Mouse (Mus musculus): Measurements from ENCODE around the gene Trim44. TPM values are rescaled to one million over a fixed set of nuclear protein-coding genes. Genes with fewer than 3 reads are reported as not detected.

The Trim44 gene
- polyA plus RNA-seq, 1 experiment, result 117 TPM

- TF ChIP-seq CTCF (IDR thresholded peaks at IDR 0.05; ENCODE audit: extremely low read depth, insufficient read depth, low read length) (no peak), POLR2A (IDR thresholded peaks at IDR 0.05; ENCODE audit: extremely low read depth, insufficient read depth, low read length) (no peak)
- Histone ChIP-seq H3K27ac (ENCODE audit: insufficient read depth, low read length) (no peak overlapping the region), H3K4me3 (ENCODE audit: insufficient read depth, low read length) (no peak overlapping the region), H3K4me1 (ENCODE audit: control insufficient read depth, insufficient read depth, low read length) (peaks cover 10% of the 10 kb centered on the region; the same call in 1 of the 2 replicates)
Observed at GRCm38 (mm10) chr2:102385328-102385902, 22.2 kb downstream of the Trim44 start.

GRCm38 (mm10) chr2:102384496-102384895 is 23.1 kb downstream of the Trim44 start:
- no peak overlapping the region for H3K4me3 ChIP-seq (ENCODE audit: insufficient read depth, low read length)
- no peak overlapping the region for H3K27ac ChIP-seq (ENCODE audit: insufficient read depth, low read length)
- H3K4me1 ChIP-seq (ENCODE audit: control insufficient read depth, insufficient read depth, low read length), result peaks cover 10% of the 10 kb centered on the region; the same call in 1 of the 2 replicates
- TF ChIP-seq POLR2A (IDR thresholded peaks at IDR 0.05; ENCODE audit: extremely low read depth, insufficient read depth, low read length) (no peak), CTCF (IDR thresholded peaks at IDR 0.05; ENCODE audit: extremely low read depth, insufficient read depth, low read length) (no peak)

- TF ChIP-seq CTCF (IDR thresholded peaks at IDR 0.05; ENCODE audit: extremely low read depth, insufficient read depth, low read length), result no peak
- TF ChIP-seq POLR2A (IDR thresholded peaks at IDR 0.05; ENCODE audit: extremely low read depth, insufficient read depth, low read length), result no peak
- Histone ChIP-seq H3K4me3 (ENCODE audit: insufficient read depth, low read length) (no peak overlapping the region), H3K27ac (ENCODE audit: insufficient read depth, low read length) (no peak overlapping the region; the same call in 1 of the 2 replicates), H3K4me1 (ENCODE audit: control insufficient read depth, insufficient read depth, low read length) (peaks cover 10% of the 10 kb centered on the region; the same call in 1 of the 2 replicates)
Observed at GRCm38 (mm10) chr2:102384057-102384456, 23.6 kb downstream of the Trim44 start.

- TF ChIP-seq CTCF (IDR thresholded peaks at IDR 0.05; ENCODE audit: extremely low read depth, insufficient read depth, low read length), result no peak
- TF ChIP-seq POLR2A (IDR thresholded peaks at IDR 0.05; ENCODE audit: extremely low read depth, insufficient read depth, low read length), result no peak
- H3K27ac ChIP-seq (ENCODE audit: insufficient read depth, low read length), result peak overlapping the region; percentile 56; the same call in 1 of the 2 replicates
- peaks cover 11% of the 10 kb centered on the region; the same call in 1 of the 2 replicates for H3K4me1 ChIP-seq (ENCODE audit: control insufficient read depth, insufficient read depth, low read length)
- no peak overlapping the region for H3K4me3 ChIP-seq (ENCODE audit: insufficient read depth, low read length)
Observed at GRCm38 (mm10) chr2:102383069-102383834, 24.4 kb downstream of the Trim44 start.

DNA sequence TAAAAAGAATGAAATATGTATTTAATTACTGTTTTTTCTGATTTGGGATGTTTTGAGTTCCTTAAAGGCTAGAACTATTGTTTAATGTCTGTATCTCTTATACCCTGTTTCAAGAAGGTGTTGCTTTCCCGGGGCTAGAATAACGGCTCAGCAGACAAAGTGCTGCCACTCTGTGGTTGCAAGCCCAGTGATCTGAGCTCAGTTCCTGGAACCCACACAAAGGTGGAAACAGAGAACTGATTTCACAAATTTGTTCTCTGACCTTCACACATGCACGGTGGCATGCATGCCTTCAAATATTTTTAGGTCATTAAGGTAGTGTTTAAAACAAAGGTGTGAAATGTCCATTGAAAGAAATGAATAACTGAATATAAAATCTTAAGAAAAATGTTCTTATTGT is 25.1 kb downstream of the Trim44 start:
- TF ChIP-seq POLR2A (IDR thresholded peaks at IDR 0.05; ENCODE audit: extremely low read depth, insufficient read depth, low read length), result no peak
- TF ChIP-seq CTCF (IDR thresholded peaks at IDR 0.05; ENCODE audit: extremely low read depth, insufficient read depth, low read length), result 0 out of 2 replicates have a peak, but pooled peaks have one; percentile 9
- Histone ChIP-seq H3K4me3 (ENCODE audit: insufficient read depth, low read length) (no peak overlapping the region), H3K4me1 (ENCODE audit: control insufficient read depth, insufficient read depth, low read length) (peaks cover 11% of the 10 kb centered on the region; the same call in 1 of the 2 replicates), H3K27ac (ENCODE audit: insufficient read depth, low read length) (no peak overlapping the region)

DNA sequence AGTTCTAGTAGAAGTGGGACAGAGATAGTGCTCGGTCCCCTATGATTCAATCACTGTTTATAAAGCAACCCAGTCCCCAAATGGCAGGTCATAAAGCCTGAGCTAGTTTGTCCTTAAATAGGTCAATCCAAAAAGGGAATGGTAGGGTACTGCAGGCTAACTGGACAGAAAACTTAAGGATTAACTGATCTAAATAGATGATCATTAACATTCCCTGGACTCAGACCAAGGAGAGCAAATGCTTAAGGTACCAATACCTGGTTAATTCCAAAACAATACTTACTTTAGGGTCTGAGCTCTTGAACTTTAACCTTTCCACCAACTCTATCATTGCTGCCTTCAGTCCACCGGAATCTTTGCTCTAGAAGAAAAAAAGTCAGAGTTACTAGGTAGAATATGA is 27.0 kb downstream of the Trim44 start:
- Histone ChIP-seq H3K27ac (ENCODE audit: insufficient read depth, low read length) (no peak overlapping the region), H3K4me1 (ENCODE audit: control insufficient read depth, insufficient read depth, low read length) (peaks cover 11% of the 10 kb centered on the region; the same call in 1 of the 2 replicates), H3K4me3 (ENCODE audit: insufficient read depth, low read length) (no peak overlapping the region)
- TF ChIP-seq POLR2A (IDR thresholded peaks at IDR 0.05; ENCODE audit: extremely low read depth, insufficient read depth, low read length) (no peak), CTCF (IDR thresholded peaks at IDR 0.05; ENCODE audit: extremely low read depth, insufficient read depth, low read length) (no peak)

DNA sequence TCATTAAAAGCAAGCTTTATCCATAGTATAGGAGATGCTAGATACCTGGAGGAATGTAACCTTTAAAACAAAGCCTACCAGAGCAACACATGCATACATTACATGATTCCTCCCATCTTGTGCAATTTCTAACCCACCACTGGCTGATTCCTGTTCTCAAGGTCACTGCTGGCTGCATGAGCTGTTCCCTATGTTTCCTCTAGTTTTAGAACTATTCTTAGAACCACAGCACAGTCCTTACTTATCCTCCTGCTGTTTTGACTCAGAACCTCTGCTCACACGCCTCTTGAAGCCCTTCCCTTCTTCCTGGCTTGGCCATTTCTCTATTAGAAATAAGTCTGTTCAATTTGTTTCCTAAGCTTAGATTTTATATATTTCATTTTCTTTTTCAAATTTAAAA is 28.7 kb downstream of the Trim44 start:
- Histone ChIP-seq H3K27ac (ENCODE audit: insufficient read depth, low read length) (no peak overlapping the region), H3K4me1 (ENCODE audit: control insufficient read depth, insufficient read depth, low read length) (peaks cover 6% of the 10 kb centered on the region; the same call in 1 of the 2 replicates), H3K4me3 (ENCODE audit: insufficient read depth, low read length) (no peak overlapping the region)
- TF ChIP-seq POLR2A (IDR thresholded peaks at IDR 0.05; ENCODE audit: extremely low read depth, insufficient read depth, low read length) (no peak), CTCF (IDR thresholded peaks at IDR 0.05; ENCODE audit: extremely low read depth, insufficient read depth, low read length) (no peak)

DNA sequence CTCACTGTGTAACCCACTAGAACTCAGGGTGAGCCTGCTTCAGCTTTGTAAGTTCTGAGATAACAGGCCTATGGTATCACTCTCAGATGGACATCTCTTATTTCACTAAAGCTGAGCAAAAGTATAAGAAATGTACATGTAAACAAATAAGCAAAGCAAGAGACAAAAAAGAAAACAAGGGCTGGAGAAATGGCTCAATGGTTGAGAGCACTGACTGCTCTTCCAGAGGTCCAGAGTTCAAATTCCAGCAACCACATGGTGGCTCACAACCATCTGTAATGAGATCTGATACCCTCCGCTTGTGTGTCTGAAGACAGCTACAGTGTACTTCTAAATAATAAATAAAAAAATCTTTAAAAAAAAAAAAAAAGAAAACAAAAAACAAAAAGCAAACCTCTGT is 29.2 kb downstream of the Trim44 start:
- TF ChIP-seq POLR2A (IDR thresholded peaks at IDR 0.05; ENCODE audit: extremely low read depth, insufficient read depth, low read length), result no peak
- TF ChIP-seq CTCF (IDR thresholded peaks at IDR 0.05; ENCODE audit: extremely low read depth, insufficient read depth, low read length), result no peak
- Histone ChIP-seq H3K27ac (ENCODE audit: insufficient read depth, low read length) (no peak overlapping the region), H3K4me3 (ENCODE audit: insufficient read depth, low read length) (no peak overlapping the region), H3K4me1 (ENCODE audit: control insufficient read depth, insufficient read depth, low read length) (peaks cover 2% of the 10 kb centered on the region; the same call in 1 of the 2 replicates)

DNA sequence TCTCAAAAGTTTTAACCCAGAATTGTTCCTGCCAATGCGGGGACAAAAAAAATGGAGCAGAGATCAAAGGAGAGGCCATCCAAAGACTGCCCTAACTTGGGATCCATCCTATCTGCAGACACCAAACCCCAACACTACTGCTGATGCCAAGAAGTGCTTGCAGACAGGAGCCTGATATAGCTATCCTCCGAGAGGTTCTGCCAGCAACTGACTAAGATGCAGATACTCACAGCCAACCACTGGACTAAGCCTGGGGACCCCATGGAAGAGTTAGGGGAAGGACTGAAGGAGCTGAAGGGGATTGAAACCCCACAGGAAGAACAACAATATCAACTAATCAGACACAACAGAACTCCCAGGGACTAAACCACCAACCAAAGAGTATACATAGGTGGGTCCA is 30.3 kb downstream of the Trim44 start:
- Histone ChIP-seq H3K4me1 (ENCODE audit: control insufficient read depth, insufficient read depth, low read length) (peaks cover 1% of the 10 kb centered on the region; the same call in 1 of the 2 replicates), H3K27ac (ENCODE audit: insufficient read depth, low read length) (no peak overlapping the region), H3K4me3 (ENCODE audit: insufficient read depth, low read length) (no peak overlapping the region)
- TF ChIP-seq POLR2A (IDR thresholded peaks at IDR 0.05; ENCODE audit: extremely low read depth, insufficient read depth, low read length) (no peak), CTCF (IDR thresholded peaks at IDR 0.05; ENCODE audit: extremely low read depth, insufficient read depth, low read length) (no peak)
